Mouse (Mus musculus): ENCODE results near the gene Zfp984.
"Not testable (repeated sequence)": the region's sequence is repeated elsewhere in the genome, so short reads cannot be mapped to it uniquely, and the experiment has no call there.

- TF ChIP-seq GATA1, TAL1 (IDR thresholded peaks at IDR 0.05; ENCODE audit: low read length): not testable (repeated sequence)
Observed at GRCm38 (mm10) chr4:147809292-147809965, at the start of gene Zfp984.

Data from erythroblast, embryonic 14.5 days (primary cell).